Mouse (Mus musculus): ENCODE results near the gene Dirc2. TPM values are rescaled to one million over a fixed set of nuclear protein-coding genes. Genes with fewer than 3 reads are reported as not detected.

Dirc2 gene
- polyA plus RNA-seq, 1 experiment from 2014 or later, result 6.2 TPM

DNA sequence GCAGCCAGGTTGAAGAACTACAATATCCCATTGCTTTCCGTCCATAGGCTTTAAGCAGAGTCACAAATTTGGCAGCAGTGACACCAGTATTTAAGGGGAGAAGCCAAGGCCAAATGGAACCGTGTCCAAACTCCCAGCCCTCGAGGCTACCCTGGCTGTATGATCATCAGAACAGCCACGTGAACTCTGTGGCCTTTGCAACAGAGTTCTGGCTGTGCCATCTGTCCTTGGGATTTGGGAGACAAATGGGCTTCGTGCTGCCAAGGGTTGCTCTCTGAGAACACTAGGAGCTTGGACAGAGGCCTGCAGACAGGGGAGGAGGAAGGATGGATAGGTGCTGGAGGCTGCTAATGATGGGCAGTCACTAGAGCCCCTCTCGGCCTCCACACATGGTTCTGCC lies 117.0 kb downstream of the Dirc2 start:
- Histone ChIP-seq H3K27me3 (ENCODE audit: insufficient read depth, low read length) (no peaks in the 10 kb centered on the region; the same call in 1 of the 2 replicates), H3K36me3 (replicated peaks; ENCODE audit: insufficient read depth, low read length) (no peaks in the 10 kb centered on the region), H3K9me3 (ENCODE audit: low read length) (no peaks in the 10 kb centered on the region), H3K4me2 (ENCODE audit: low read depth, low read length) (no peak overlapping the region), H3K27ac (ENCODE audit: low read depth) (no peak overlapping the region), H3K4me1 (ENCODE audit: insufficient read depth) (no peaks in the 10 kb centered on the region), H3K4me3 (ENCODE audit: low read depth, low read length) (no peak overlapping the region), H3K9ac (replicated peaks) (no peak overlapping the region)
- no peak for TF ChIP-seq CTCF (IDR thresholded peaks at IDR 0.05; ENCODE audit: low read depth)
- TF ChIP-seq EP300 (IDR thresholded peaks at IDR 0.05; ENCODE audit: low read depth), result no peak
- DNase-seq (no peak), ATAC-seq (no peak)
- WGBS (ENCODE audit: insufficient replicate concordance), result 53% methylated on average over 6 of the region's 6 CpGs

DNA sequence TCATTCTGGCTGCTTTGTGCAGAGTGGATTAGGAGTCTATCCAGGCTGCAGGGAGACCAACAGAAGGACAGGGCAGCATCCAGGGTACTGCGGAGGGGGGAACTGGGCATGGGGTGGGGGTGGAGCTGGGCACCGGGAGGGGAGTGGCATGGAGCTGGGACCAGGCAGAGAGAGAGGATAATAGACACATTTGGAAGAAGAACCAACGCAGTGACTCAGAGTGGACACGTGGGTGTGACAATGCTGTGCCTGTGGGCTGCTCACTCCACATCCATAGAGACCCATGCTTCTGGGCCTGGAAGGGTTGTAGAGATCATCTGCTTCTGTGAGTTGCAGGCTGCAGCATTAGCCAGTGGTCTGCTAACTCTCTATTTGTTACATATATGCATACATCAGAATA lies 120.3 kb downstream of the Dirc2 start:
- WGBS (ENCODE audit: insufficient replicate concordance), result 75% methylated on average over 4 of the region's 4 CpGs
- no peak for ATAC-seq
- no peak overlapping the region for H3K4me2 ChIP-seq (ENCODE audit: low read depth, low read length)

More for the DNA sequence above, 120.3 kb downstream of the Dirc2 start:
- no peaks in the 10 kb centered on the region for H3K4me1 ChIP-seq (ENCODE audit: insufficient read depth)
- no peaks in the 10 kb centered on the region for H3K36me3 ChIP-seq (replicated peaks; ENCODE audit: insufficient read depth, low read length)
- DNase-seq, result no peak
- no peak overlapping the region for H3K27ac ChIP-seq (ENCODE audit: low read depth)
- H3K9ac ChIP-seq (replicated peaks), result no peak overlapping the region
- no peaks in the 10 kb centered on the region for H3K9me3 ChIP-seq (ENCODE audit: low read length)
- TF ChIP-seq EP300 (IDR thresholded peaks at IDR 0.05; ENCODE audit: low read depth), result no peak
- H3K27me3 ChIP-seq (ENCODE audit: insufficient read depth, low read length), result no peaks in the 10 kb centered on the region
- H3K4me3 ChIP-seq (ENCODE audit: low read depth, low read length), result no peak overlapping the region

Other genes with a start within 250 kb of the Dirc2 start
- gene Sema5b, start 228.2 kb downstream of the Dirc2 start, polyA plus RNA-seq (2015; fragmentation: Nextera tagmentation; extraction: Ambion mirVana), result 0.11 TPM in 2 replicates
- gene Hspbap1, start 1.0 kb upstream of the Dirc2 start, polyA plus RNA-seq (2015; fragmentation: Nextera tagmentation; extraction: Ambion mirVana), result 6.9 and 7.6 TPM in 2 replicates
- 2.1 and 2.3 TPM in 2 replicates for gene Parp14, start 102.2 kb upstream of the Dirc2 start, polyA plus RNA-seq (2015; fragmentation: Nextera tagmentation; extraction: Ambion mirVana)
- 21.8 and 23.4 TPM in 2 replicates for gene Parp9, start 169.1 kb upstream of the Dirc2 start, polyA plus RNA-seq (2015; fragmentation: Nextera tagmentation; extraction: Ambion mirVana)
- 15.8 and 16.3 TPM in 2 replicates for gene Dtx3l, start 169.8 kb upstream of the Dirc2 start, polyA plus RNA-seq (2015; fragmentation: Nextera tagmentation; extraction: Ambion mirVana)
- 14.8 and 17.6 TPM in 2 replicates for gene Kpna1, start 209.4 kb upstream of the Dirc2 start, polyA plus RNA-seq (2015; fragmentation: Nextera tagmentation; extraction: Ambion mirVana)

All from liver, postnatal 0 days (tissue).